Mouse (Mus musculus) limb, embryonic 10.5 days (tissue): ENCODE measurements around the gene Rhbg. TPM values are rescaled to one million over a fixed set of nuclear protein-coding genes. Genes with fewer than 3 reads are reported as not detected.

ENCODE experiments used
- DNase-seq: peaks from one replicate; pipeline ENCODE4 v3.0.0-alpha.2; 2017; ENCODE audit warnings: low spot score
- H3K27ac ChIP-seq: fragments of 300-500 bp; sonication (generic); 2 replicates; pipeline ENCODE4 v1.5.1; 2016; ENCODE audit warnings: mild to moderate bottlenecking
- H3K27me3 ChIP-seq: fragments of 300-500 bp; sonication (generic); 2 replicates; pipeline ENCODE4 v1.6.1; 2016; ENCODE audit warnings: low read depth, mild to moderate bottlenecking; ENCODE audit not compliant: poor library complexity, severe bottlenecking
- H3K36me3 ChIP-seq: fragments of 300-500 bp; sonication (generic); 2 replicates; pipeline ENCODE4 v1.6.1; 2016; ENCODE audit warnings: mild to moderate bottlenecking, moderate library complexity
- H3K4me1 ChIP-seq: fragments of 300-500 bp; sonication (generic); 2 replicates; pipeline ENCODE4 v1.6.1; 2016
- H3K4me3 ChIP-seq: fragments of 300-500 bp; sonication (generic); 2 replicates; pipeline ENCODE4 v1.5.1; 2016; ENCODE audit warnings: mild to moderate bottlenecking, moderate library complexity
- H3K9me3 ChIP-seq: fragments of 300-500 bp; sonication (generic); replicated peaks from 2 replicates; pipeline ENCODE4 v1.6.1; 2016; ENCODE audit warnings: mild to moderate bottlenecking
- WGBS: fragments of 180-500 bp; shearing (Covaris S2); methylation state at CpG from one replicate; pipeline ENCODE4 v1.1.7; 2016; 5-methylcytosine and 5-hydroxymethylcytosine counted together
- microRNA-seq: library from miRNA; unstranded; fragments of <30 nt; microRNA quantifications from one replicate; pipeline ENCODE4, GENCODE M21; 2017
- polyA plus RNA-seq: library from polyadenylated mRNA; unstranded; fragments of >200 nt; fragmentation: Nextera tagmentation; extraction: Ambion mirVana; gene quantifications from 2 replicates; pipeline ENCODE4 v1.2.1, GENCODE M21; 2016

The Rhbg gene
- polyA plus RNA-seq, 1 experiment from 2014 or later, result 0.34 TPM

DNA sequence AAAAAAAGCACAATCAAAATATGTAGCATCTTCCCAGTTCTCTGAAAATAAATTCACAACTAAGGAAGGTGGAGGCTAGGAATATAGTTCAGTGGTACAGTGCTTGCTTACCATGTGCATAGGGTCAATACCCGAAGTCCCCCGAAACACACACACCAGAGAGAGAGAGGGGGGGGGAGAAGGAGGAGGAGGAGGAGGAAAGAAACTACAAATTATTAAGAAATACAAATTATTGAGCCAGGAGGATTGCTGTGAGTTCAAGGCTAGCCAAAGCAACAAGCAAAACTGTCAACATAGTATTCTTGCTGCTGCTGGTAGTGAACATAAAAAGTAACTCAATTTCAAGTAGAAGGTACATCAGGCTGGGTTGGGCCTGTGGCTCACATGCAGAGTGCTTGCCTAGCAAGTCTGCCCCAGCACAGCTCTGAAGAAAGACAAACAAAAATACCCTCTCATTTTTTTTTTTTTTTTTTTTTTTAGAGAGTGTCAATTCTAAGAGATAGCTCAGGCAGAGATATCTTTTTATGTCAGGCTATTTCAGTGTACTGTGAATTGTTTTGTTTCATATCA lies 54.9 kb downstream of the Rhbg start:
- no peak overlapping the region for H3K27ac ChIP-seq
- peaks cover 20% of the 10 kb centered on the region for H3K4me1 ChIP-seq
- H3K9me3 ChIP-seq, result no peaks in the 10 kb centered on the region
- no peak for DNase-seq
- H3K27me3 ChIP-seq, result peaks cover 100% of the 10 kb centered on the region
- 30% methylated on average over 2 of the region's 2 CpGs for WGBS
- H3K4me3 ChIP-seq, result no peak overlapping the region
- H3K36me3 ChIP-seq, result no peaks in the 10 kb centered on the region

DNA sequence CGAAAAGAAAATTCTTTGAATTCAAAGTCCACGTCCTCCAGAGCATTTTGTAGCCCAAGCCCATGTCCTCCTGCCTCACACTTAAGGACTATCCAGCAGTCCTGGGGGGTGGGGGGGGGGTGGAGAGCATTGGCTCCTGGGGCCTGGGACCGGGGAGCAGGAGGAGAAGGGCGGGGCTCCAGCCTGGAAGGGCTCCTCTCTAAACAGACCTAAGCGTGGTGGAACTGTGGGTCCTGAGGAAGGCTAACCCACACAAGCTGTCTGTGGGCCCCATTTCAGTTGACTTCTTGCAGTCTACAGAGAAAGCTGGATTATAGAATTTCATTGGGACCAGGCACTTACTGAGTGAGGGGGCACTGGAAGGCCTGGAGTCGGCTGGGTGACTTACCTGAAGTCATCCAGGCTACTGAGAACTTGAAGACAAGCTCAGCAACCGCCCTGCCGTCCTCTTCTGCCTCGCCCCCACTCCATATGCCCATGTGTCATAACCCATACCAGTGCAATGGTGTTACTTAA lies 55.9 kb downstream of the Rhbg start:
- no peak overlapping the region for H3K27ac ChIP-seq
- H3K9me3 ChIP-seq, result no peaks in the 10 kb centered on the region
- peaks cover 20% of the 10 kb centered on the region for H3K4me1 ChIP-seq
- WGBS, result 2% methylated on average over 9 of the region's 9 CpGs
- no peak overlapping the region for H3K4me3 ChIP-seq
- DNase-seq, result no peak
- H3K27me3 ChIP-seq, result peaks cover 100% of the 10 kb centered on the region
- no peaks in the 10 kb centered on the region for H3K36me3 ChIP-seq

DNA sequence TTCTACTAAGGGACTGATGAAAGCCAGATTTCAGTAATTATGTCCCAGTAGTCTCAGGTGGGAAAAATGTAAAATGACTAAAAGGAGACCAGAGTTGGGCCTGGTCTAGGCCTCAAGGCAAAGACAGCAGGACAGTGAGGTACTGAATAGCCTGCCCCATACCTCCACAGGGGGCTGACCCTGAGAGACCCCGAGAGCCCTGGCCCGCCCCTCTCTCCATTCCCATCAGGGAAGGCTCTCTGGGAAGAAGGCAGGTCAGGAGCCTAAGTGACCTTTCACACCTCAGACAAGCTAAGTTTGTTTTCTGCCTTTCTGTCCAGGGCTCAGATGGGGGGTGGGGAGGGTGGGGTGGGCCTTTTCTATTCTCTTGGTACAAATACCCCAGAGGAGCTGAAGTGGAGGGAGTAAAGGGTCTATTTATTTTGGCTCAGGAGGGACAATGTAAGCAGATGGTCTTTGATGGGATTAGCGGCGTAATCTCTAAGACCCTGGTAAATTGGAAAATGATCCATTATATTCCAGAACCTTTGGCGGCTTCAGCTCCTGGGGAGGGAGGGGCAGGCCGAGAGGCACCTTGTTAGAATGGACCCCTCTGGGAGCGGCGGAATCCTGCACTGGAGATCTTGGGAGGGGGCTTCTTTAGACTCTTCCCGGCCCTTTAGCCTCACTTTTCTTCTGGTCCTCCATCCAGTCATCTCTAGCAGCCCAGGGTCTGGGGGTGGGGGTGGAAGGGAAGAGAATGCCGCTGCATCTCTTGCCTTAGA lies 56.6 kb downstream of the Rhbg start:
- WGBS, result 4% methylated on average over 10 of the region's 10 CpGs
- DNase-seq, result no peak
- H3K4me1 ChIP-seq, result peaks cover 20% of the 10 kb centered on the region
- H3K4me3 ChIP-seq, result no peak overlapping the region
- no peaks in the 10 kb centered on the region for H3K9me3 ChIP-seq
- no peaks in the 10 kb centered on the region for H3K36me3 ChIP-seq
- peaks cover 100% of the 10 kb centered on the region for H3K27me3 ChIP-seq
- no peak overlapping the region for H3K27ac ChIP-seq

Small RNA genes within 50 kb of the gene (microRNA-seq; reads per million reads assigned to microRNA genes)
- gene Gm25641 (not detected), gene Mir3093 (not detected), gene Mir9-1 (not detected)

Other genes with a start within 250 kb of the Rhbg start
- 0.06 TPM in 1 of 2 replicates, not detected in the other for gene Hapln2, start 227.1 kb downstream of the Rhbg start, polyA plus RNA-seq
- gene Gpatch4, start 211.6 kb downstream of the Rhbg start, polyA plus RNA-seq, result 42.4 and 53.4 TPM in 2 replicates
- 132 and 148 TPM in 2 replicates for gene Naxe, start 196.2 kb downstream of the Rhbg start, polyA plus RNA-seq
- not detected in 2 replicates for gene Ttc24, start 176.4 kb downstream of the Rhbg start, polyA plus RNA-seq
- gene Iqgap3, start 172.7 kb downstream of the Rhbg start, polyA plus RNA-seq, result 23.1 and 26.7 TPM in 2 replicates
- 12.3 and 14.0 TPM in 2 replicates for gene Mef2d, start 112.3 kb downstream of the Rhbg start, polyA plus RNA-seq
- 0.26 TPM in 1 of 2 replicates, not detected in the other for gene Gm38392, start 32.5 kb upstream of the Rhbg start, polyA plus RNA-seq
- 14.0 and 15.4 TPM in 2 replicates for gene Tsacc, start 42.3 kb upstream of the Rhbg start, polyA plus RNA-seq
- gene Cct3, start 42.4 kb upstream of the Rhbg start, polyA plus RNA-seq, result 834 and 987 TPM in 2 replicates
- 138 and 142 TPM in 2 replicates for gene Glmp, start 70.3 kb upstream of the Rhbg start, polyA plus RNA-seq
- 2.9 and 3.3 TPM in 2 replicates for gene Tmem79, start 81.4 kb upstream of the Rhbg start, polyA plus RNA-seq
- gene Smg5, start 81.6 kb upstream of the Rhbg start, polyA plus RNA-seq, result 94.1 and 94.8 TPM in 2 replicates
- 0.83 and 1.6 TPM in 2 replicates for gene Paqr6, start 109.9 kb upstream of the Rhbg start, polyA plus RNA-seq
- 0.09 and 0.11 TPM in 2 replicates for gene Bglap3, start 118.0 kb upstream of the Rhbg start, polyA plus RNA-seq
- not detected in 2 replicates for gene Bglap2, start 124.0 kb upstream of the Rhbg start, polyA plus RNA-seq
- gene Bglap, start 129.8 kb upstream of the Rhbg start, polyA plus RNA-seq, result 0.79 TPM in 1 of 2 replicates, not detected in the other
- 197 and 220 TPM in 2 replicates for gene Pmf1, start 155.6 kb upstream of the Rhbg start, polyA plus RNA-seq
- gene Slc25a44, start 170.4 kb upstream of the Rhbg start, polyA plus RNA-seq, result 16.7 and 18.0 TPM in 2 replicates
- 4.7 and 6.7 TPM in 2 replicates for gene Sema4a, start 206.5 kb upstream of the Rhbg start, polyA plus RNA-seq